Mouse (Mus musculus) stomach, embryonic 15.5 days (tissue): ENCODE results near the gene Hacd1. TPM values are rescaled to one million over a fixed set of nuclear protein-coding genes. Genes with fewer than 3 reads are reported as not detected.

Experiments
- ATAC-seq: fragments of 200-750 bp; cut with Nextera tagmentation; 2 replicates; pipeline ENCODE4 v1.8.0; 2017; ENCODE audit warnings: low read depth, moderate number of reproducible peaks, moderate TSS enrichment; ENCODE audit not compliant: insufficient read depth, low FRiP score
- H3K27ac ChIP-seq: fragments of 300-500 bp; sonication (generic); 2 replicates; pipeline ENCODE4 v1.5.1; 2015; ENCODE audit warnings: mild to moderate bottlenecking, inconsistent platforms
- H3K27me3 ChIP-seq: fragments of 300-500 bp; sonication (generic); replicated peaks from 2 replicates; pipeline ENCODE4 v1.6.1; 2015; ENCODE audit warnings: inconsistent platforms
- H3K36me3 ChIP-seq: fragments of 300-500 bp; sonication (generic); 2 replicates; pipeline ENCODE4 v1.6.1; 2015; ENCODE audit warnings: inconsistent platforms
- H3K4me1 ChIP-seq: fragments of 300-500 bp; sonication (generic); 2 replicates; pipeline ENCODE4 v1.6.1; 2015; ENCODE audit warnings: inconsistent platforms
- H3K4me2 ChIP-seq: fragments of 300-500 bp; sonication (generic); 2 replicates; pipeline ENCODE4 v1.6.1; 2015; ENCODE audit warnings: mild to moderate bottlenecking, inconsistent platforms
- H3K4me3 ChIP-seq: fragments of 300-500 bp; sonication (generic); replicated peaks from 2 replicates; pipeline ENCODE4 v1.5.1; 2015; ENCODE audit warnings: inconsistent platforms
- H3K9ac ChIP-seq: fragments of 300-500 bp; sonication (generic); 2 replicates; pipeline ENCODE4 v1.6.1; 2015; ENCODE audit warnings: inconsistent platforms
- H3K9me3 ChIP-seq: fragments of 300-500 bp; sonication (generic); 2 replicates; pipeline ENCODE4 v1.6.1; 2016; ENCODE audit warnings: inconsistent platforms
- WGBS: fragments of 180-500 bp; shearing (Covaris S2); methylation state at CpG from one replicate; pipeline ENCODE4 v1.1.7; 2015; 5-methylcytosine and 5-hydroxymethylcytosine counted together
- polyA plus RNA-seq: library from polyadenylated mRNA; unstranded; fragments of >200 nt; fragmentation: Nextera tagmentation; extraction: Ambion mirVana; gene quantifications from 2 replicates; pipeline ENCODE4 v1.2.1, GENCODE M21; 2015

Hacd1 gene
- polyA plus RNA-seq, 1 experiment from 2014 or later = 129 TPM

DNA sequence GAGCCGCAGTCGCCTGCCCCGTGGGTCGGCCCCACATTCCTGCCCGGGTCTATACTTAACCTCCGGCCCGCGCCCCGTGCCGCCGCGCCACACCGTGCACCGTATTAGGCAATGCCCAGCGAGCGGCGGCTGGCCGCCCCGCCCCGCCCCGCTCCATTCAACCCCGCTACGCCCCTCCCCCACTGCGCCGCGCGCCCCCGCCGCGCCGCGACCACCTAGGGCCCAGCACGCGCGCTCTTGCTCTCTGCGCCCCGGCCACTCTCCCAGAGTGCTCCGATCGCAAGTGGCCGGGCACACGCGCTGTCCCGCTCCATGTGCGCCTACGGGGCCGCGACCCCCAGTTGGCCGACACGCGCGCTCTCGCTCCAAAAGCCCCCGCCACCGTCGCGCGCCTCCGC, 768 bp downstream of the Hacd1 start:
- peaks cover 4% of the 10 kb centered on the region; the same call in 1 of the 2 replicates for H3K4me1 ChIP-seq
- no peaks in the 10 kb centered on the region for H3K27me3 ChIP-seq
- peak; percentile 89 for ATAC-seq
- peak overlapping the region; percentile 85 for H3K4me2 ChIP-seq
- H3K36me3 ChIP-seq = no peaks in the 10 kb centered on the region
- under 1% methylated on average over 48 of the region's 58 CpGs for WGBS
- H3K9ac ChIP-seq = peak overlapping the region; percentile 55
- H3K9me3 ChIP-seq = no peaks in the 10 kb centered on the region
- peak overlapping the region; percentile 86 for H3K4me3 ChIP-seq
- peak overlapping the region; percentile 89 for H3K27ac ChIP-seq

- ATAC-seq = no peak
- peak overlapping the region; percentile 89 for H3K27ac ChIP-seq
- no peaks in the 10 kb centered on the region for H3K9me3 ChIP-seq
- peak overlapping the region; percentile 85 for H3K4me2 ChIP-seq
- 8% methylated on average over 6 of the region's 6 CpGs for WGBS
- H3K27me3 ChIP-seq = no peaks in the 10 kb centered on the region
- H3K9ac ChIP-seq = peak overlapping the region; percentile 55
- H3K4me1 ChIP-seq = peaks cover 4% of the 10 kb centered on the region; the same call in 1 of the 2 replicates
- no peaks in the 10 kb centered on the region for H3K36me3 ChIP-seq
- H3K4me3 ChIP-seq = peak overlapping the region; percentile 86
Measured at GRCm38 (mm10) chr2:14054716-14055115, 1.2 kb downstream of the Hacd1 start.

DNA sequence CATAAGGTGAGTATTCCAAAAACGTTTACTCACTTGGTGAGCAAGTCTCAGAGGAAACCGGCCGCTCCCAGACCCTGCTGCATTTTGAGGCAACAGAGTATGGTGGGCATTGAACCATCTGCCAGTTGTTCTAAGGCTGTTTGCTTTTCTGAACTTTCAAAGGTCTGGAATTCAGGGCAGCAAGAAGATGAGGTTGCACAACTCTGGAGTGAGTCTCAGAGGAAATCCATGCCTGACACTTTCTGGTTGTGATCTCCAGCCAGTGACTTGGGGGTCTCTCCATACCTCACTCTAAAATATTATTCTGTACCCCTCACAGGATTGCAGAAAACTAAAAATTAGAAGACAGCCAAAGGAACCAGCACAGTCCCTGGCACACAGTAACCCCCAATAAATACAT, 1.8 kb downstream of the Hacd1 start:
- peak overlapping the region; percentile 85; the same call in 1 of the 2 replicates for H3K4me2 ChIP-seq
- H3K4me3 ChIP-seq = no peak overlapping the region
- WGBS = 56% methylated on average over 3 of the region's 3 CpGs
- H3K27ac ChIP-seq = no peak overlapping the region
- no peak for ATAC-seq
- no peaks in the 10 kb centered on the region for H3K36me3 ChIP-seq
- H3K9me3 ChIP-seq = no peaks in the 10 kb centered on the region
- no peak overlapping the region for H3K9ac ChIP-seq
- no peaks in the 10 kb centered on the region for H3K27me3 ChIP-seq
- peaks cover 4% of the 10 kb centered on the region; the same call in 1 of the 2 replicates for H3K4me1 ChIP-seq

DNA sequence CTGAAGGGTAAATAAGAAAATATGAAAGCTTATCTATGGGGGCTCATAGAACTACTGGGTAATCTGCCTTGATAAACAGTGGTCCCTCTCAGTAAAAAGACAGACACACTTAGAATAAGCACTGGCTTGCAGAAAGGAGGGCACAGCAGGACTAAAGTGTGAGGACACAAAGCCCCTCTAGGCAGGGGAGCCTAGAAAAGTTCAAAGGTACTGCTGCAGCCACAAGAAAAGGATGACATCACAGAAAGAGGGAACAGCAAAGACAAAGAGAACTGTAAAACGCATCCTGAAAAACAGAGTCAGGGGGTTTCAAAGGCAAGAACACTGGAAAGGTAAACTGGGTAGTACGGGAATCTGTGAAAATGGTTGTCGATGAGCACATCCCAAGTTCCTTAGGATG, 2.3 kb downstream of the Hacd1 start:
- peaks cover 4% of the 10 kb centered on the region; the same call in 1 of the 2 replicates for H3K4me1 ChIP-seq
- H3K4me3 ChIP-seq = no peak overlapping the region
- ATAC-seq = no peak
- no peaks in the 10 kb centered on the region for H3K36me3 ChIP-seq
- H3K9ac ChIP-seq = no peak overlapping the region
- WGBS = 76% methylated on average over 3 of the region's 3 CpGs
- no peak overlapping the region for H3K4me2 ChIP-seq
- H3K9me3 ChIP-seq = no peaks in the 10 kb centered on the region
- H3K27ac ChIP-seq = no peak overlapping the region
- no peaks in the 10 kb centered on the region for H3K27me3 ChIP-seq

GRCm38 (mm10) chr2:14048808-14049207, 7.1 kb downstream of the Hacd1 start:
- Histone ChIP-seq H3K27ac (no peak overlapping the region), H3K27me3 (no peaks in the 10 kb centered on the region), H3K9ac (no peak overlapping the region), H3K36me3 (no peaks in the 10 kb centered on the region), H3K4me2 (no peak overlapping the region), H3K4me1 (no peaks in the 10 kb centered on the region), H3K9me3 (no peaks in the 10 kb centered on the region), H3K4me3 (no peak overlapping the region)
- ATAC-seq = no peak
- 55% methylated on average over 5 of the region's 5 CpGs for WGBS

- ATAC-seq = no peak
- Histone ChIP-seq H3K4me2 (no peak overlapping the region), H3K4me3 (no peak overlapping the region), H3K36me3 (no peaks in the 10 kb centered on the region), H3K4me1 (no peaks in the 10 kb centered on the region), H3K27ac (no peak overlapping the region), H3K27me3 (no peaks in the 10 kb centered on the region), H3K9me3 (no peaks in the 10 kb centered on the region), H3K9ac (no peak overlapping the region)
Measured at GRCm38 (mm10) chr2:14048381-14048780, 7.6 kb downstream of the Hacd1 start.

DNA sequence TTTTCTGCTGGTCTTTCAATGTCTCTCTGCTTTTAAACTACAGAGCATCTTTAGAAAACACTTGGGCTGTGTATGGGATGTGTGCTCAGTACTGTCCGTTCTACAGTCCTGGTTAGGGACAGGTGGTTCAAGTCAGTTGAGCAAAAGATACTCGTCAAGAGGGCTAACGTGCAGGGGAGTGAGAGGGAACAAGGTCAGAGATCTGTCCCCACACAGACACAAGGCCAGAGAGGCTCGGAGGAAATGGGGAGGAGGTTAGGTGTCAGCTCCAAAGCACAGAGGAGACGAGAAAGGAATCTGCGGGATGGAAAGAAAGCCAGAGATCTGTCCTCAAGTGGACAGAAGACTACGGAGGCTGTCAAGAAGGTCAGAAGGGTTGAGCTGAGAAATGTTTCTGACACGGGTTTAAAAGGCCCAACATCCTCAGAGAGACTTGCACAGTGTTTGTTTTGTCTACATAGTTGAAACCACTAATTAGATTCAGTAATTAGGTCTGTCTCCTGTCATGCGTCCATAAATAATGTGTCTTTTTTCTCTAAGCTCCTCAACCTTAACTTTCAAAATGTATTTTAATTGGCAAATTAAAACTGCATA, 12.3 kb downstream of the Hacd1 start:
- Histone ChIP-seq H3K4me2 (no peak overlapping the region), H3K4me1 (no peaks in the 10 kb centered on the region), H3K27me3 (no peaks in the 10 kb centered on the region), H3K9ac (no peak overlapping the region), H3K4me3 (no peak overlapping the region), H3K27ac (no peak overlapping the region), H3K9me3 (no peaks in the 10 kb centered on the region), H3K36me3 (no peaks in the 10 kb centered on the region)
- ATAC-seq = no peak
- 42% methylated on average over 9 of the region's 9 CpGs for WGBS

GRCm38 (mm10) chr2:14043011-14043410, 12.9 kb downstream of the Hacd1 start:
- no peak for ATAC-seq

GRCm38 (mm10) chr2:14041249-14041648, 14.7 kb downstream of the Hacd1 start:
- no peak for ATAC-seq
- no peak overlapping the region for H3K9ac ChIP-seq
- no peaks in the 10 kb centered on the region for H3K4me1 ChIP-seq
- H3K27me3 ChIP-seq = no peaks in the 10 kb centered on the region
- no peak overlapping the region for H3K4me3 ChIP-seq
- 90% methylated on average over 2 of the region's 2 CpGs for WGBS
- no peaks in the 10 kb centered on the region for H3K9me3 ChIP-seq
- no peaks in the 10 kb centered on the region for H3K36me3 ChIP-seq
- H3K27ac ChIP-seq = no peak overlapping the region
- no peak overlapping the region for H3K4me2 ChIP-seq

More at GRCm38 (mm10) chr2:14043011-14043410, 12.9 kb downstream of the Hacd1 start:
- 68% methylated on average over 3 of the region's 3 CpGs for WGBS
- H3K4me1 ChIP-seq = no peaks in the 10 kb centered on the region
- H3K4me3 ChIP-seq = no peak overlapping the region
- H3K4me2 ChIP-seq = no peak overlapping the region
- no peak overlapping the region for H3K9ac ChIP-seq
- H3K9me3 ChIP-seq = no peaks in the 10 kb centered on the region
- H3K36me3 ChIP-seq = no peaks in the 10 kb centered on the region
- no peaks in the 10 kb centered on the region for H3K27me3 ChIP-seq
- no peak overlapping the region for H3K27ac ChIP-seq

- no peaks in the 10 kb centered on the region for H3K36me3 ChIP-seq
- ATAC-seq = no peak
- no peak overlapping the region for H3K9ac ChIP-seq
- H3K4me1 ChIP-seq = no peaks in the 10 kb centered on the region
- no peak overlapping the region for H3K4me3 ChIP-seq
- no peak overlapping the region for H3K4me2 ChIP-seq
- H3K27ac ChIP-seq = no peak overlapping the region
- H3K9me3 ChIP-seq = no peaks in the 10 kb centered on the region
- WGBS = 88% methylated on average over 1 of the region's 1 CpGs
- H3K27me3 ChIP-seq = no peaks in the 10 kb centered on the region
Measured at GRCm38 (mm10) chr2:14019228-14019627, 36.7 kb downstream of the Hacd1 start.

GRCm38 (mm10) chr2:14005121-14005520, 50.8 kb downstream of the Hacd1 start:
- WGBS = 90% methylated on average over 1 of the region's 1 CpGs
- ATAC-seq = no peak
- Histone ChIP-seq H3K9me3 (no peaks in the 10 kb centered on the region), H3K4me2 (no peak overlapping the region), H3K27me3 (no peaks in the 10 kb centered on the region), H3K4me3 (no peak overlapping the region), H3K36me3 (no peaks in the 10 kb centered on the region), H3K27ac (no peak overlapping the region), H3K9ac (no peak overlapping the region), H3K4me1 (no peaks in the 10 kb centered on the region)

DNA sequence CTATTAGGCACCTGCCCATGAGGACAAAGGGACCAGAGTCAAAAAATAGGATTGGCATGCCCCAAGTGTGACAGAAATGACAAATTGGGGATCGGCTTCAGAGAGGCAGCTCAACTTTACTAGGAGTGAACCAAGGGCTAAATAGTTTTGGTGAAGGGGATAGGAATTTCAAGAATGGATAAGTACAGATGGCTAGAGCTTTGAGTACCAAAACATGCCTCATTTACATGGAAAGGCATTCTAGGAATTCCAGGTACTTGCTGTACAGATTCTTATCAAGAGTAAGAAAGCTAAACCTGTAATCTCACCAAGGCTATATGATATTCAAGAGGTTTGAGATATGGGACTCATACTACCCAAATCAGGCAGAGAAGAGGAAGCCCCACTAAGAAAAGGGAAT, 95.8 kb downstream of the Hacd1 start:
- Histone ChIP-seq H3K27ac (no peak overlapping the region), H3K36me3 (no peaks in the 10 kb centered on the region), H3K27me3 (no peaks in the 10 kb centered on the region), H3K9ac (no peak overlapping the region), H3K4me2 (no peak overlapping the region), H3K9me3 (no peaks in the 10 kb centered on the region), H3K4me3 (no peak overlapping the region), H3K4me1 (no peaks in the 10 kb centered on the region)
- no peak for ATAC-seq
- 82% methylated on average over 1 of the region's 1 CpGs for WGBS

DNA sequence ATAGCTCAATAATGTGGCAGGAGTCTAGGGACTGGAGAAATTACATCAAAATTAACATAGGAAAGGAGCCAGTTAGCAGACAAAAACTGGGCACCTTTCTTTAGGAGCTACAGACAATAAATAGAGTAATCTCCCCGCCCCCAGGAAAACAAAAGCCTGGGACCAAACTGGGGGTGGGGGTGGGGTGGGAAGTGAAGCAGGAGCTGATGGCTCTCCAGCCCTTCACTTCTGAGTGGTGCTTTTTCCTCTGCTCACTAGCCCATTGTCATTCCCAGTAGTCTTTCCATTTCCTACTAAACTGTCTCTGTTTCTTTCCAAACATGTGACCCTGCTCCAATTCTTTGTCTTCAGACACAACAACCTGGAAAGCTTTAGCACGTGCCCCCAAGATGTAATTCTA, 99.5 kb downstream of the Hacd1 start:
- WGBS = 36% methylated on average over 2 of the region's 2 CpGs
- Histone ChIP-seq H3K27me3 (no peaks in the 10 kb centered on the region), H3K4me2 (no peak overlapping the region), H3K36me3 (no peaks in the 10 kb centered on the region), H3K4me3 (no peak overlapping the region), H3K9me3 (no peaks in the 10 kb centered on the region), H3K9ac (no peak overlapping the region), H3K27ac (no peak overlapping the region), H3K4me1 (no peaks in the 10 kb centered on the region)
- no peak for ATAC-seq
